Mouse (Mus musculus): ENCODE data around the gene BC048562. TPM values are rescaled to one million over a fixed set of nuclear protein-coding genes. Genes with fewer than 3 reads are reported as not detected.

BC048562 gene
- total and polyA plus RNA-seq, 3 experiments, result not detected

DNA sequence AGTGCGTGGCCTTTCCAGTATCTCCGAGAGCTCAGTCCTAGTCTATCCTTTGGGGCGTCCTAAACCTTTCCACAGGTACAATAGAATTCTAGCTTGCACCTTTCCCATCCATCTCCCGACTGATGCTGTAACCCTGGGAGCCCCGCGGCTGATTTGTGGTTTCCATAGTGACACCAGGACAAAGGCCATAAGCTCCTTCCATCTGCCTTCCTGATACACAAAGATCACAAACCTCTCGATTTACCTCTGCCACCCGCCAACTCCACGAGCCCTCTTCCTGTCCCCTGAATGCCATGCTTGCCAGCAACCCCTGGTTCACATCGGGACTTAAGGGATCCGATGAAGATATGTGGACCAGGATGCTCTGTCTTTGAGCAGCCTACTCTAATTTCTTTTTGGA lies 43.0 kb downstream of the BC048562 start:
- no peak overlapping the region; the same call in 1 of the 2 replicates for H3K9ac ChIP-seq (ENCODE audit: control insufficient read depth, low read depth, low read length, poor library complexity, severe bottlenecking)
- H3K36me3 ChIP-seq (ENCODE audit: control insufficient read depth in 1 of 2, insufficient read depth in 2 of 2, low read length in 2 of 2), result no peaks in the 10 kb centered on the region; a peak in 1 of 4 replicates
- no peaks in the 10 kb centered on the region for H3K27me3 ChIP-seq (ENCODE audit: control insufficient read depth in 1 of 2, insufficient read depth in 2 of 2, low read length in 2 of 2)
- no peak for DNase-seq (ENCODE audit: low read depth, low spot score)
- H3K27ac ChIP-seq (ENCODE audit: control insufficient read depth, low read depth, low read length), result no peak overlapping the region
- TF ChIP-seq GATA1 (IDR thresholded peaks at IDR 0.05; ENCODE audit: low read depth, low read length) (no peak), CHD1 (IDR thresholded peaks at IDR 0.05; ENCODE audit: low read depth, low read length) (no peak), MAFK (IDR thresholded peaks at IDR 0.05; ENCODE audit: borderline replicate concordance, low read depth, low read length) (no peak), GABPA (IDR thresholded peaks at IDR 0.05; ENCODE audit: low read depth, low read length) (no peak), TAL1 (IDR thresholded peaks at IDR 0.05; ENCODE audit: low read length) (no peak), MEF2A (IDR thresholded peaks at IDR 0.05; ENCODE audit: extremely low read depth, insufficient replicate concordance, low read depth, low read length, poor library complexity, severe bottlenecking) (no peak), USF1 (IDR thresholded peaks at IDR 0.05; ENCODE audit: low read depth, low read length) (no peak), USF2 (IDR thresholded peaks at IDR 0.05; ENCODE audit: borderline replicate concordance in 1 of 2, insufficient read depth in 1 of 2, low read depth in 1 of 2, low read length in 2 of 2) (no peak), ELF1 (IDR thresholded peaks at IDR 0.05; ENCODE audit: low read depth, low read length) (no peak), ZNF384 (IDR thresholded peaks at IDR 0.05; ENCODE audit: low read depth, low read length) (no peak), NELFE (IDR thresholded peaks at IDR 0.05; ENCODE audit: low read depth, low read length) (no peak), POLR2A (IDR thresholded peaks at IDR 0.05; ENCODE audit: control insufficient read depth in 1 of 2, insufficient read depth in 1 of 2, low read depth in 1 of 2, low read length in 2 of 2, poor library complexity in 1 of 2) (no peak), NRF1 (IDR thresholded peaks at IDR 0.05; ENCODE audit: insufficient read depth, low read depth, low read length, poor library complexity, severe bottlenecking) (no peak), MYB (IDR thresholded peaks at IDR 0.05; ENCODE audit: low read depth, low read length) (no peak)
- H3K4me1 ChIP-seq (ENCODE audit: control insufficient read depth in 1 of 2, insufficient read depth in 2 of 2, low read length in 2 of 2), result peaks cover 0 to 2% of the 10 kb centered on the region in 2 experiments; a peak in 1 of 4 replicates
- H3K79me2 ChIP-seq (ENCODE audit: control insufficient read depth, insufficient read depth, low read length, poor library complexity), result no peaks in the 10 kb centered on the region
- H3K4me3 ChIP-seq (ENCODE audit: control insufficient read depth in 1 of 2, insufficient read depth in 1 of 2, low read depth in 2 of 2, low read length in 2 of 2), result no peak overlapping the region
- no peaks in the 10 kb centered on the region for H3K9me3 ChIP-seq (replicated peaks; ENCODE audit: insufficient read depth, low read length)

GRCm38 (mm10) chr9:108479721-108480351 lies 43.6 kb downstream of the BC048562 start, which contains the start of gene Lamb2:
TSS of gene Lamb2 (plus strand) at chr9:108479736.
- Histone ChIP-seq H3K27me3 (ENCODE audit: control insufficient read depth in 1 of 2, insufficient read depth in 2 of 2, low read length in 2 of 2) (no peaks in the 10 kb centered on the region), H3K9me3 (replicated peaks; ENCODE audit: insufficient read depth, low read length) (no peaks in the 10 kb centered on the region), H3K36me3 (ENCODE audit: control insufficient read depth in 1 of 2, insufficient read depth in 2 of 2, low read length in 2 of 2) (no peaks in the 10 kb centered on the region; a peak in 1 of 4 replicates), H3K4me3 (ENCODE audit: control insufficient read depth in 1 of 2, insufficient read depth in 1 of 2, low read depth in 2 of 2, low read length in 2 of 2) (peak within 1 kb of the TSS in 1 of 2 experiments; percentile 54; a peak in 2 of 4 replicates), H3K27ac (ENCODE audit: control insufficient read depth, low read depth, low read length) (no peak within 1 kb of the TSS), H3K4me1 (ENCODE audit: control insufficient read depth in 1 of 2, insufficient read depth in 2 of 2, low read length in 2 of 2) (peaks cover 0 to 2% of the 10 kb centered on the region in 2 experiments; a peak in 2 of 4 replicates), H3K9ac (ENCODE audit: control insufficient read depth, low read depth, low read length, poor library complexity, severe bottlenecking) (peak within 1 kb of the TSS; percentile 45), H3K79me2 (ENCODE audit: control insufficient read depth, insufficient read depth, low read length, poor library complexity) (no peaks in the 10 kb centered on the region)
- DNase-seq (ENCODE audit: low read depth, low spot score), result peak; percentile 47
- TF ChIP-seq MAFK (IDR thresholded peaks at IDR 0.05; ENCODE audit: borderline replicate concordance, low read depth, low read length), result no peak
- TF ChIP-seq TBP (IDR thresholded peaks at IDR 0.05; ENCODE audit: low read depth, low read length), result peak; percentile 83
- no peak for TF ChIP-seq ELF1 (IDR thresholded peaks at IDR 0.05; ENCODE audit: low read depth, low read length)
